Mouse (Mus musculus): ENCODE measurements around the gene Adamts12.

- TF ChIP-seq CTCF (IDR thresholded peaks at IDR 0.05; ENCODE audit: low read depth) = no peak
- TF ChIP-seq EP300 (IDR thresholded peaks at IDR 0.05; ENCODE audit: low read depth) = no peak
Observed at GRCm38 (mm10) chr15:11100917-11101316, 36.3 kb downstream of the Adamts12 start.

Data from liver, postnatal 0 days (tissue).